Mouse (Mus musculus): ENCODE measurements around the gene Hoxa11. TPM values are rescaled to one million over a fixed set of nuclear protein-coding genes. Genes with fewer than 3 reads are reported as not detected.
A peak's percentile ranks its signal among the peaks of the same experiment; 100 is the strongest.

Gene Hoxa11
- polyA plus RNA-seq, 1 experiment, result not detected

DNA sequence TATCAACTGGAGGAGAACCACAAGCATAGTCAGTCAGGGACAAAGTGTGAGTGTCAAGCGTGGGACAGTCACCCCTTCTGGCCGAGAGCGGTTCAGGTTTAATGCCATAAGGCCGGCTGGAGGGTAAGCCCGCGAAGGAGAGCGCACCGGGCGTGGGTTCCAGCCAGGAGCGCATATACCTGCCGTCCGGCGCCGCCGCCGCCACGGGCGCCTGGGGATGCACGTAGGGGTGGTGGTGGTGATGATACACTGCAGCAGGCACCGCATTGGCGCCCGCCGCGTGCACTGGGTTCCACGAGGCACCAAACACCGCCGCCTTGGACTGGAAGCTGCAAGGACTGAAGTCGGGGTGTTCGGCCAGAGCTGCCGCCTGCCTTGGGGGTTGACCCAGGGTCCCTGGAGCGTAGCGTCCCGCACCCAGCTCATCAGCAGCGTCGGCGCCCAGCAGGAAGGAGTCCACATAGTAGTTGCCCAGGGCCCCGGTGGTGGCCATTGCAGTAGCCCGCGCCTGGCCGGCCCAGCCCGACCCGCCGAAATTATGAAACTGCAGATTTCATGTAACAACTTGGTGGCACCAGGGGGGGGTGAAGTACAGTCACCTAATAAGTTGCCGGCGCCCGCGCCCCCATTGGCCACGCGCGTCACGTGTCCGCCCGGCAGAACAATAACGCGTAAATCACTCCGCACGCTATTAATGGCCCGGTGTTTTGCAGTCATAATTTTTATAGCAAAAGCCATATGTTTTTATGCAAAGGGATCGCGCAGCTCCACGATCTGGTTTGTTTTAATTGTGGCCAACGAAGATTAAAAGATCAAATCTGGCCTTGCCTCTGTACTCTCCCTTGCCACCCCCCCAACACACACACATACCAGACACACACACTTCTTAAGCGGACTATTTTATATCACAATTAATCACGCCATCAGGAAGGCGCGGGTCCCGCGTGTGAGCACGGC lies 19.7 kb downstream of the Hoxa11 start:
- TF ChIP-seq GATA1 (IDR thresholded peaks at IDR 0.05; ENCODE audit: low read length), result no peak
- TF ChIP-seq TAL1 (IDR thresholded peaks at IDR 0.05; ENCODE audit: low read length), result no peak
- Histone ChIP-seq H3K4me3 (replicated peaks) (no peak overlapping the region), H3K9me3 (ENCODE audit: control insufficient read depth, low read length) (peaks cover 9% of the 10 kb centered on the region), H3K27me3 (ENCODE audit: control insufficient read depth) (peaks cover 100% of the 10 kb centered on the region), H3K4me1 (ENCODE audit: control insufficient read depth) (peaks cover 3% of the 10 kb centered on the region), H3K36me3 (ENCODE audit: control insufficient read depth) (no peaks in the 10 kb centered on the region)

DNA sequence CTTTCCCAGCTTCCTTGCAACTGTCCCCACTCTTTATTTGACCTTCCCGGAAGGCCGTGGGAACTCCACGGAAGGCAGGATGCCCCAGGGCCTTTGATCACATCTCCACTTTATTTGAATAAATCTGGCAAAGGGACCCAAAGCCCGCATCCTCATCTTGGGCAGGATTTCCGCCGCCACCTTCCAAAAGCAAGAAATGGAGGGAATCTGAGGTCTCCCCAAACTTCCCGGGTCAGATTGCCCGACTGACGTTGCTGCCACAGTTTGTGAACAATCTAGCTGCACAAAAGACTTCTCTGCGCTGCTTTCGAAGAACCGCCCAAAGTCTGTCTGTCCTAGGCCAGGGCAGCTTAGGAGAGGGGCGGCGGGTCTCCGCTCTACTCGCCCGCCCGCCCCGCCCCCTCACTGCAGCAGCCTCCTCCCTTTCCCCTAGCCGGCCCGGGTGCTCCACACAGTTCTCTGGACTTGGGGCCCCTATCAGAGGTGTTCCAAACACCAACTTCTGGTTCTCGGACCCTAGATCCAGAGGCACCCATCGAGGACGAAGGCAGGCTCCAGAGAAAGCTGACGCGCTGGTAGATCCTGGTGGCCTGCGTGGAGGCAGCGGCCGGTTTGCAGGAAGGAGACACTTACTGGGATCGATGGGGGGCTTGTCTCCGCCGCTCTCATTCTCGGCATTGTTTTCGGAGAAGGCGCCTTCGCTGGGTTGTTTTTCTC lies 20.6 kb downstream of the Hoxa11 start:
- Histone ChIP-seq H3K9me3 (ENCODE audit: control insufficient read depth, low read length) (peaks cover 9% of the 10 kb centered on the region), H3K4me3 (replicated peaks) (no peak overlapping the region), H3K36me3 (ENCODE audit: control insufficient read depth) (no peaks in the 10 kb centered on the region), H3K27me3 (ENCODE audit: control insufficient read depth) (peaks cover 100% of the 10 kb centered on the region), H3K4me1 (ENCODE audit: control insufficient read depth) (peaks cover 3% of the 10 kb centered on the region)
- TF ChIP-seq GATA1 (IDR thresholded peaks at IDR 0.05; ENCODE audit: low read length), result no peak
- no peak for TF ChIP-seq TAL1 (IDR thresholded peaks at IDR 0.05; ENCODE audit: low read length)

- no peak overlapping the region for H3K4me3 ChIP-seq (replicated peaks)
- peaks cover 9% of the 10 kb centered on the region for H3K9me3 ChIP-seq (ENCODE audit: control insufficient read depth, low read length)
- H3K27me3 ChIP-seq (ENCODE audit: control insufficient read depth), result peaks cover 100% of the 10 kb centered on the region
- H3K36me3 ChIP-seq (ENCODE audit: control insufficient read depth), result no peaks in the 10 kb centered on the region
- H3K4me1 ChIP-seq (ENCODE audit: control insufficient read depth), result peaks cover 3% of the 10 kb centered on the region
- no peak for TF ChIP-seq GATA1 (IDR thresholded peaks at IDR 0.05; ENCODE audit: low read length)
- no peak for TF ChIP-seq TAL1 (IDR thresholded peaks at IDR 0.05; ENCODE audit: low read length)
Measured at GRCm38 (mm10) chr6:52223939-52224760, 21.5 kb downstream of the Hoxa11 start.

DNA sequence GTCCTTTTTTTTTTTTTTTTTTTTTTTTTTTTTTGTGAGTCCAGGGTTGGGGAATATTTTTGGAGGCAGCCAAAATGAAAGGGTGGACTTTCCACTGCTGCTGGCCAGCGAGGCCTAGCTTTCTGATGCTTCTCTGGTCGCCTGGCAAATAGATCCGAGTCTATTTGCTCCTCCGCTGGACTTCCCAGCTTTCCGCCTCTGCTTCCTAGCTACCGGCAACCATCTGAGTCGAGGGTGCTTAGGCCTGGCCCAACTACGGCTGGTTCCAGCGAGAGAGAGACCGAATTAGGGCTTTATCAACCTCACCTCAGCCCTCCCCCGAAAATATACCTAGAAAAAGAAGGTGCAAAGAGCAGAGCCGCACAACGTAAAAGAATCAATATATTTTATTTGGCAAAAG lies 22.9 kb downstream of the Hoxa11 start:
- Histone ChIP-seq H3K9me3 (ENCODE audit: control insufficient read depth, low read length) (peaks cover 9% of the 10 kb centered on the region), H3K4me1 (ENCODE audit: control insufficient read depth) (peaks cover 3% of the 10 kb centered on the region), H3K4me3 (replicated peaks) (no peak overlapping the region), H3K27me3 (ENCODE audit: control insufficient read depth) (peaks cover 100% of the 10 kb centered on the region), H3K36me3 (ENCODE audit: control insufficient read depth) (no peaks in the 10 kb centered on the region)
- TF ChIP-seq GATA1 (IDR thresholded peaks at IDR 0.05; ENCODE audit: low read length), result no peak
- no peak for TF ChIP-seq TAL1 (IDR thresholded peaks at IDR 0.05; ENCODE audit: low read length)

- Histone ChIP-seq H3K4me3 (replicated peaks) (no peak overlapping the region), H3K4me1 (ENCODE audit: control insufficient read depth) (peaks cover 3% of the 10 kb centered on the region), H3K36me3 (ENCODE audit: control insufficient read depth) (no peaks in the 10 kb centered on the region), H3K9me3 (ENCODE audit: control insufficient read depth, low read length) (peaks cover 9% of the 10 kb centered on the region), H3K27me3 (ENCODE audit: control insufficient read depth) (peaks cover 100% of the 10 kb centered on the region)
- TF ChIP-seq GATA1 (IDR thresholded peaks at IDR 0.05; ENCODE audit: low read length), result no peak
- TF ChIP-seq TAL1 (IDR thresholded peaks at IDR 0.05; ENCODE audit: low read length), result no peak
Measured at GRCm38 (mm10) chr6:52221993-52222685, 23.5 kb downstream of the Hoxa11 start.

DNA sequence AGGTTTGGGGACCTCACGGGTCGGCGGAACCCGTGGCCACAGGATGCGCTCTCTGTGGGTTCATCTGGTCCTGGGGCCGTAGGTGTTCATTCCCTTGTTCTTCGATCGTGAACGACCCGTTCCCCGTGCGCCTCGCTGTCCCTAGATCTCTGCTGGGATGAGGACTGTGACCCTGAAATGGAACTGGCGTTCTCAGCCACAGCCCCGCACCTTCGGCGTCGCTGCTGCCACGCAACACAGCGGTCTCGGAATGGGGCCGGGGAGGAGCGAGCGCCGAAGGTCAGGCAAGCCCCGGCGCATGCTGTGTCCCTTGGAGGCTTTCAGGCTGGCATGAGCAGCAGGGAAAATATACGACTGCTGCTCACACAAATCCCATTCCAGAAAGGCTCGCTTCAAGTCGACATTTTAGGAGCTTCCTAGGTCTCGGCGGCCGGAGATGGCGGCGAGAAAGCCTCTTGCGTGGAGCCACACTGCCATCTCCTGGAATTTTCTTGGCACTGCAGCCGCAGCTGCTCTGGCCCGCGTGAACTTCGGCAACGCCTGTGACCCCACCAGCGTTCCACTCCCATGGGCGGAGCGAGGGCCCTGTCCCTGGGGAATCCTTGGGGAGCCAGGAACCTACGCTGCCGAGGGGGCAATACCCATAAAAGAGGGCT lies 24.1 kb downstream of the Hoxa11 start, which contains the start of gene Hoxa7:
Hoxa7 (minus strand) TSS at position 518 of the 656 bp plus-strand sequence.
- TF ChIP-seq GATA1 (IDR thresholded peaks at IDR 0.05; ENCODE audit: low read length) (no peak), TAL1 (IDR thresholded peaks at IDR 0.05; ENCODE audit: low read length) (no peak)
- Histone ChIP-seq H3K9me3 (ENCODE audit: control insufficient read depth, low read length) (peaks cover 9% of the 10 kb centered on the region), H3K36me3 (ENCODE audit: control insufficient read depth) (no peaks in the 10 kb centered on the region), H3K4me1 (ENCODE audit: control insufficient read depth) (peaks cover 3% of the 10 kb centered on the region), H3K27me3 (ENCODE audit: control insufficient read depth) (peaks cover 100% of the 10 kb centered on the region), H3K4me3 (replicated peaks) (peak within 1 kb of the TSS; percentile 44)

GRCm38 (mm10) chr6:52220865-52221310 lies 24.7 kb downstream of the Hoxa11 start:
- peaks cover 3% of the 10 kb centered on the region for H3K4me1 ChIP-seq (ENCODE audit: control insufficient read depth)
- peaks cover 9% of the 10 kb centered on the region for H3K9me3 ChIP-seq (ENCODE audit: control insufficient read depth, low read length)
- no peaks in the 10 kb centered on the region for H3K36me3 ChIP-seq (ENCODE audit: control insufficient read depth)
- TF ChIP-seq TAL1 (IDR thresholded peaks at IDR 0.05; ENCODE audit: low read length) (no peak), GATA1 (IDR thresholded peaks at IDR 0.05; ENCODE audit: low read length) (no peak)
- H3K4me3 ChIP-seq (replicated peaks), result no peak overlapping the region
- H3K27me3 ChIP-seq (ENCODE audit: control insufficient read depth), result peaks cover 100% of the 10 kb centered on the region
